Comparison of ENCODE assay signal across 11 mouse cellular contexts in the genomic region with DNA sequence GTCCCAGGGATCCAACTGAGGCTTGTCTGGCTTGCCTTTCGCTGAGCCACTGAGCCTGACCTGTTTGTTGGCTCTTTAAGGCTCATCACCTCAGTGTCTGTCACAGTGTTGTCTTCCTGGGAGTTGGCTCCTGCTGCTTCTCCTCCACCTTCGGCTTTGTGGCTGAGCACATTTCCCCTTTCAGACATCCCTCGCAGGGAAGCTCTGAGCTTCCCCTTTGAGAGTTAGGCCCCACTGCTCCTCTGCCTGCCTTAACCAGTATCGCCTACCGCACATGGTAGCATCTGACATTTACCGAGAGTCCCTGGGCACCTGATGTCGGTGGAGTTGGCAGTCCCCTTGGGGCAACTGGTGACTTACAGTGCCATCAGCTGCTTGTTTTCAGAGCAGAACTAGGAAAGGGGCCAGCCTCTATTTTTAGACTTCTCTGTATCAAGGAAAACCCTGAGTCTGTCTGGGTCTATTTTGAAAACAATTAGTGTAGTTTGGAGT. TPM values are rescaled to one million over a fixed set of nuclear protein-coding genes. Genes with fewer than 3 reads are reported as not detected.
DNase-seq lines count a peak whose midpoint lies in the region; ATAC-seq and TF ChIP-seq lines count a peak whose summit lies in the region.
"Had no signal": no experiment of that assay in that cellular context is flagged by ENCODE, and none has a peak within 500 bp of the region (broad histone marks: within the 10 kb centered on the region; RNA-seq: fewer than 3 reads in every experiment).

No protein-coding gene starts in this region.

- WGBS in midbrain, embryonic 16.5 days, result 56% methylated on average over 7 of the region's 7 CpGs

- dilution Hi-C loops in CH12.LX (cut with MboI; ENCODE audit: extremely low pct_ligation_motif_present, extremely low pct_unique_long_range_greater_than_20kb, low sequenced_read_pairs), result no loop called here

- peak overlapping the region; percentile 17 for H3K4me2 ChIP-seq in CH12.LX (ENCODE audit: insufficient read depth, low read depth, poor library complexity, severe bottlenecking)
- H3K4me2 ChIP-seq in midbrain, embryonic 16.5 days (ENCODE audit: low read length), result no peak overlapping the region
- H3K4me2 ChIP-seq: embryonic facial prominence, embryonic 12.5 days had no signal

- no peak for ATAC-seq in midbrain, embryonic 16.5 days

- no peak for TF ChIP-seq POLR2A in CH12.LX (IDR thresholded peaks at IDR 0.05; ENCODE audit: low read depth, low read length)

- H3K27me3 ChIP-seq in CH12.LX (replicated peaks), result no peaks in the 10 kb centered on the region
- no peaks in the 10 kb centered on the region; the same call in 1 of the 2 replicates for H3K27me3 ChIP-seq in midbrain, embryonic 16.5 days (ENCODE audit: control insufficient read depth, insufficient read depth, low read depth, low read length)

- H3K79me2 ChIP-seq in CH12.LX (replicated peaks; ENCODE audit: control insufficient read depth, extremely low read depth, insufficient read depth, poor library complexity, severe bottlenecking), result peaks cover 23% of the 10 kb centered on the region

- peaks cover 14 to 49% of the 10 kb centered on the region in 2 experiments for H3K4me1 ChIP-seq in CH12.LX (ENCODE audit: control insufficient read depth in 1 of 2, insufficient read depth in 2 of 2)
- H3K4me1 ChIP-seq in midbrain, embryonic 16.5 days (ENCODE audit: control insufficient read depth, insufficient read depth, low read length), result peaks cover 15% of the 10 kb centered on the region

- in situ Hi-C loops in CH12.LX (cut with MboI; ENCODE audit: low pct_ligation_motif_present, low pct_unique_long_range_greater_than_20kb, low sequenced_read_pairs), result no loop called here

- intact Hi-C loops in heart, postnatal 25 days (cut with DNase I), result no loop called here

- peak; percentile 87 for TF ChIP-seq EP300 in CH12.LX (IDR thresholded peaks at IDR 0.05; ENCODE audit: low read length)

- TF ChIP-seq CTCF in CH12.LX (conservative IDR thresholded peaks at IDR 0.05 in 1 of 2, IDR thresholded peaks at IDR 0.05 in 1 of 2; ENCODE audit: low read depth in 2 of 2, low read length in 2 of 2), result 0 out of 4 replicates have a peak, but pooled peaks of 1 of the 2 experiments have one; percentile 2

- peaks cover 0 to 3% of the 10 kb centered on the region in 2 experiments for H3K36me3 ChIP-seq in CH12.LX (replicated peaks in 1 of 2; ENCODE audit: control insufficient read depth in 1 of 2, insufficient read depth in 1 of 2, low read length in 1 of 2)
- H3K36me3 ChIP-seq in midbrain, embryonic 16.5 days (ENCODE audit: control insufficient read depth, insufficient read depth, low read length), result no peaks in the 10 kb centered on the region
- H3K36me3 ChIP-seq: embryonic facial prominence, embryonic 12.5 days had no signal

- no peak overlapping the region for H3K4me3 ChIP-seq in CH12.LX (replicated peaks in 1 of 3; ENCODE audit: low read depth in 2 of 3, low read length in 2 of 3, poor library complexity in 1 of 3)
- no peak overlapping the region for H3K4me3 ChIP-seq in midbrain, embryonic 16.5 days (ENCODE audit: low read depth, low read length)
- H3K4me3 ChIP-seq: embryonic facial prominence, embryonic 12.5 days had no signal

- no peaks in the 10 kb centered on the region for H3K9me3 ChIP-seq in CH12.LX (replicated peaks; ENCODE audit: low read length)
- H3K9me3 ChIP-seq in midbrain, embryonic 16.5 days (replicated peaks; ENCODE audit: control insufficient read depth, low read length, poor library complexity, severe bottlenecking), result no peaks in the 10 kb centered on the region
- H3K9me3 ChIP-seq: embryonic facial prominence, embryonic 12.5 days had no signal

- peak overlapping the region; percentile 81 for H3K27ac ChIP-seq in CH12.LX (ENCODE audit: insufficient read depth, low read depth)
- no peak overlapping the region for H3K27ac ChIP-seq in midbrain, embryonic 16.5 days (ENCODE audit: low read length)
- H3K27ac ChIP-seq: macrophage had no signal

- DNase-seq in CH12.LX (ENCODE audit: extremely low read depth), result peak; percentile 90
- DNase-seq in T-cell, adult 2 months (ENCODE audit: low spot score), result peak; percentile 10
- DNase-seq in gastrocnemius, postnatal 10 days, result peak; percentile 44
- DNase-seq in heart, postnatal 25 days (ENCODE audit: low spot score), result peak; percentile 10
- no peak for DNase-seq in testis, postnatal 10 days (ENCODE audit: low spot score)
- DNase-seq in embryo, embryonic 11 days, result no peak
- DNase-seq in right cerebral cortex, postnatal 25 days, result no peak
- DNase-seq: right cerebral cortex, postnatal 14 days had no signal

- TF ChIP-seq RAD21 in CH12.LX (IDR thresholded peaks at IDR 0.05; ENCODE audit: low read depth, low read length), result no peak; the same call in 1 of the 2 replicates

- no peak overlapping the region for H3K9ac ChIP-seq in CH12.LX (ENCODE audit: insufficient read depth, low read depth)
- H3K9ac ChIP-seq in midbrain, embryonic 16.5 days (ENCODE audit: low read depth, low read length), result no peak overlapping the region
- H3K9ac ChIP-seq: embryonic facial prominence, embryonic 12.5 days had no signal

TF ChIP-seq in CH12.LX, 34 proteins besides CTCF, POLR2A, EP300 and RAD21:
- TF ChIP-seq MEF2A (IDR thresholded peaks at IDR 0.05; ENCODE audit: borderline replicate concordance, low read depth, low read length) (peak; percentile 97), SIN3A (IDR thresholded peaks at IDR 0.05; ENCODE audit: low read length) (peak; percentile 67; the same call in 1 of the 2 replicates), MAX (IDR thresholded peaks at IDR 0.05; ENCODE audit: low read length) (peak; percentile 91), ELF1 (IDR thresholded peaks at IDR 0.05; ENCODE audit: low read depth, low read length) (peak; percentile 45; the same call in 1 of the 2 replicates), E2F4 (IDR thresholded peaks at IDR 0.05; ENCODE audit: insufficient replicate concordance, low read depth, low read length) (no peak), USF2 (conservative IDR thresholded peaks at IDR 0.05; ENCODE audit: low read depth, low read length) (no peak), UBTF (IDR thresholded peaks at IDR 0.05; ENCODE audit: low read depth, low read length) (peak; percentile 73), SMC3 (IDR thresholded peaks at IDR 0.05; ENCODE audit: low read depth, low read length) (no peak), MAFK (IDR thresholded peaks at IDR 0.05; ENCODE audit: insufficient replicate concordance, low read length) (no peak), CHD2 (IDR thresholded peaks at IDR 0.05; ENCODE audit: low read length) (peak; percentile 66; the same call in 1 of the 2 replicates), ZMIZ1 (IDR thresholded peaks at IDR 0.05; ENCODE audit: low read depth, low read length) (no peak), JUN (IDR thresholded peaks at IDR 0.05; ENCODE audit: insufficient read depth, low read depth, low read length) (no peak), POLR2AphosphoS2 (IDR thresholded peaks at IDR 0.05; ENCODE audit: low read depth, low read length) (no peak), TCF12 (IDR thresholded peaks at IDR 0.05; ENCODE audit: low read depth, low read length) (peak; percentile 89), ZKSCAN1 (IDR thresholded peaks at IDR 0.05; ENCODE audit: borderline replicate concordance, low read depth, low read length) (no peak), BHLHE40 (IDR thresholded peaks at IDR 0.05; ENCODE audit: low read depth, low read length) (peak; percentile 93), MAZ (IDR thresholded peaks at IDR 0.05; ENCODE audit: low read depth, low read length) (peak; percentile 45; the same call in 1 of the 2 replicates), JUND (conservative IDR thresholded peaks at IDR 0.05; ENCODE audit: low read depth, low read length) (no peak), GABPA (IDR thresholded peaks at IDR 0.05; ENCODE audit: insufficient replicate concordance, low read depth, low read length) (no peak), PAX5 (IDR thresholded peaks at IDR 0.05; ENCODE audit: low read length) (no peak), ETS1 (conservative IDR thresholded peaks at IDR 0.05; ENCODE audit: low read depth, low read length) (peak; percentile 98), MXI1 (IDR thresholded peaks at IDR 0.05; ENCODE audit: low read depth, low read length) (peak; percentile 70; the same call in 1 of the 2 replicates), NRF1 (IDR thresholded peaks at IDR 0.05; ENCODE audit: low read depth, low read length) (0 out of 2 replicates have a peak, but pooled peaks have one; percentile 23), ZC3H11A (IDR thresholded peaks at IDR 0.05; ENCODE audit: low read depth, low read length) (no peak), RCOR1 (conservative IDR thresholded peaks at IDR 0.05; ENCODE audit: low read depth, low read length) (no peak; the same call in 1 of the 2 replicates), KAT2A (IDR thresholded peaks at IDR 0.05; ENCODE audit: insufficient replicate concordance, low read length) (no peak), MYC (IDR thresholded peaks at IDR 0.05; ENCODE audit: low read depth, low read length) (peak; percentile 82), ZNF384 (IDR thresholded peaks at IDR 0.05; ENCODE audit: low read depth, low read length) (peak; percentile 36; the same call in 1 of the 2 replicates), NELFE (IDR thresholded peaks at IDR 0.05; ENCODE audit: low read depth, low read length) (0 out of 2 replicates have a peak, but pooled peaks have one; percentile 13), USF1 (IDR thresholded peaks at IDR 0.05; ENCODE audit: low read depth, low read length) (no peak), HCFC1 (IDR thresholded peaks at IDR 0.05; ENCODE audit: low read depth, low read length) (no peak), TBP (conservative IDR thresholded peaks at IDR 0.05; ENCODE audit: low read depth, low read length) (no peak), IRF4 (IDR thresholded peaks at IDR 0.05; ENCODE audit: low read depth, low read length) (peak; percentile 93), CHD1 (IDR thresholded peaks at IDR 0.05; ENCODE audit: low read depth, low read length) (peak; percentile 54; the same call in 1 of the 2 replicates)
TF ChIP-seq in CH12.LX: peak in this region for 17.

RNA-seq across cellular contexts. Expression of gene Mreg, which starts 2.4 kb away (rescaled TPM):
- total RNA-seq in CH12.LX (2012; rRNA removed), result 46.4 and 50.6 TPM in 2 replicates
- 51.9 and 52.4 TPM in 2 replicates for total RNA-seq in CH12.LX (2014; rRNA removed)
- polyA plus RNA-seq in CH12.LX (2012; ENCODE audit: insufficient read length, low read depth), result 64.3 and 69.8 TPM in 2 replicates
- 10 to 100 TPM; 31.3 to 31.8 TPM for total RNA-seq in gastrocnemius, postnatal 10 days (2021)
- 10 to 100 TPM; 25.0 to 30.7 TPM for total RNA-seq in heart, postnatal 25 days (2021)
- 1.6 and 1.9 TPM in 2 replicates for polyA plus RNA-seq in midbrain, embryonic 16.5 days (2015; fragmentation: Nextera tagmentation; extraction: Ambion mirVana)

Comparison
In these comparisons a context has a peak if more than half of its experiments do, and no peak if none do; other contexts are left out.
1. DNase-seq: peak in CH12.LX (single experiment), T-cell, adult 2 months (single experiment), gastrocnemius, postnatal 10 days (single experiment) and heart, postnatal 25 days (single experiment); none in testis, postnatal 10 days (single experiment), embryo, embryonic 11 days (single experiment) and right cerebral cortex, postnatal 25 days (single experiment).